Mouse (Mus musculus): Measurements from ENCODE around the gene Mettl27.

- TF ChIP-seq CTCF (IDR thresholded peaks at IDR 0.05; ENCODE audit: low read depth) (no peak), EP300 (optimal IDR thresholded peaks at IDR 0.05) (no peak)
These were observed 40.9 kb downstream of the Mettl27 start for GRCm38 (mm10) chr5:134973081-134973480.

All from stomach, postnatal 0 days (tissue).